Mouse (Mus musculus) olfactory bulb, adult 2 months (tissue): Measurements from ENCODE around the gene Gm21887.
"Not testable (repeated sequence)": the region's sequence is repeated elsewhere in the genome, so short reads cannot be mapped to it uniquely, and the experiment has no call there.

Experiments
- CTCF ChIP-seq: fragments of 200-500 bp; IDR thresholded peaks from 2 replicates; pipeline ENCODE4 v1.5.1; 2012; ENCODE audit warnings: low read depth, mild to moderate bottlenecking, low read length, moderate library complexity; ENCODE audit not compliant: insufficient read depth
- POLR2A ChIP-seq: fragments of 200-500 bp; IDR thresholded peaks from 2 replicates; pipeline ENCODE4 v1.6.1; 2012; ENCODE audit warnings: mild to moderate bottlenecking, low read depth, low read length, moderate library complexity; ENCODE audit not compliant: insufficient read depth

GRCm38 (mm10) chrX:169974974-169975373 is 34.5 kb upstream of the Gm21887 start:
- not testable (repeated sequence) for TF ChIP-seq CTCF, POLR2A
